Mouse (Mus musculus): ENCODE results near the gene Ehbp1l1. TPM values are rescaled to one million over a fixed set of nuclear protein-coding genes. Genes with fewer than 3 reads are reported as not detected.

The Ehbp1l1 gene
- polyA plus RNA-seq, 1 experiment: 105 TPM

DNA sequence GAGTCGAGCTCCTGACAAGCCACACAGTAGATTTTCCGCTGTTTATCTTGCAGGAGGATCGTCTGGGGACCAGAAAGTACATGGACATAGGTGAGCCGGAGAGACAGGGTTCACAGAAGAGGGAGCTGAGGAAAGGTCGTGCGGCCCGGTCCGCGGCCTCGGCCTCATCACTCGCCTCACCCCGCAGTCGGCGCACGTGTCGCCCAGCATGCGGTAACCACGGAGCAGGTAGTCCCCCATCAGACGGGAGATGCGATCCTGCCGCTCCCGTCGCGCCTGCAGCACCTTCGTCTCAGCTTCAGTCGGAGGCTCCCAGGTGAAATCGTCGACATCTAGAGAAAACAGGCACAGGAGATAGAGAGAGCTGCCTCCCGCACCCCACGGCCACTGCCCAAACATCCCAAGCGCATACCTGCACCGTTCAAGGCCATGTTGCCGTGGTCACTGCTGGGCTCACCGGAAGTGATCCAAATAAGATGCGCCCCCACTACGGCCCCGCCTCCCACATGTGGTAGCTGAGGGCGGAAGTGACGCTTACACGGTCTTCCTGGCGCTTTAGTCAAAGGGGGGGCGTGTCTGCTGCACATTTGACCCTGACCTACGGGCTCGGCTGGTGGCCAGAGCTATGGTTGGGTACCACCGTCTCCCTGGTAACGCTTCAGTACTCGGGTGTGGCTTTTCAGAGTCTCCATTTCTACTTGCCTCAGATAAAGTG is 5.3 kb upstream of the Ehbp1l1 start:
- H3K27ac ChIP-seq (ENCODE audit: control insufficient read depth, insufficient read depth, low read depth, low read length): peak overlapping the region; percentile 45
- H3K4me1 ChIP-seq (ENCODE audit: control insufficient read depth, insufficient read depth, low read length): peaks cover 37% of the 10 kb centered on the region
- H3K4me3 ChIP-seq (ENCODE audit: control insufficient read depth, low read depth, low read length): peak overlapping the region; percentile 91
- no peaks in the 10 kb centered on the region for H3K36me3 ChIP-seq (ENCODE audit: control insufficient read depth, insufficient read depth, low read length)
- TF ChIP-seq CTCF (IDR thresholded peaks at IDR 0.05; ENCODE audit: control insufficient read depth, insufficient read depth, insufficient replicate concordance, low read depth, low read length): no peak
- peak; percentile 87 for TF ChIP-seq POLR2A (IDR thresholded peaks at IDR 0.05; ENCODE audit: control insufficient read depth, low read depth, low read length)
- H3K27me3 ChIP-seq (ENCODE audit: control insufficient read depth, insufficient read depth, low read length): no peaks in the 10 kb centered on the region

DNA sequence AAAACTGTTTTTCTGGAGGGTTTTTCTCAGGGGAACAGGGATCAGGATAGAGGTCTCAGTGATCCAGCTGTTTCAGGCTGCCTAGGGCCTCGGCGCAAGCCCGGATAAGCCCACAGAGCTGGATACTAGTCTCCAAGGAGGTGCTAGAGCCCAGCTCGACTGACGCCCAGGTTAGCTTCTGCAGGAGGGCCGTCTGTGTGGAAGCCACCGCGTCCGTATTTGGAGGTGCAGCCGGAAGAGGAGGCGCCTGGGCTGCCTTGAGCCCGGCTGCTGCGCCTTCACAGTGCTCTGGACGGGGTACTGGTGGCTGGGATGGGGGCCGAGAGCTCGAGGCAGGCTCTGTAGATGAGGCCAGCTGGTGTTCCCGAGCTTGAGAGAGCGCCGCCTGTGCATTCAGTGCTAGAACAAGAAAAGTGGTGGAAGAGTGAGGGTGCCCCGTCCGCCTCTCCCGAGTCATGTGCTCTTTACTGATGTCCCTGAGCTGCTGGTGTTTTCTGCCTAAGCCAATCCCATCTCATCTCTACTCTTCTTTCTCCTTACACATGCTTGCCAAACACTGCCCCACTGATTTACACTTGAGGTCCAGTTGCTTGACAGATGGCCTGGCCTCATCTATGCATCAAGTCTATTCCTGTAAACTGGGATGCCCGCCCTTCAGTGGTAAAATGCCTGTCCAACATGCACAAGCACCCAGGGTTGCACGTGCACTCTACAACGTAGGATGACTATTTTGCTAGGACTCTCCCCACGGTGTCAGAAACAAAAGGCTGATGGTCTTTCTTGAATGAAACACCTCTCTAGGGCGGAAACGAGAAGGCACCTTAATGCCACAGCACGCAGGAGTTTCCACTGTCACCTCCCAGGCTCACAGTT is 4.4 kb upstream of the Ehbp1l1 start:
- H3K36me3 ChIP-seq (ENCODE audit: control insufficient read depth, insufficient read depth, low read length): no peaks in the 10 kb centered on the region
- peak overlapping the region; percentile 91 for H3K4me3 ChIP-seq (ENCODE audit: control insufficient read depth, low read depth, low read length)
- TF ChIP-seq POLR2A (IDR thresholded peaks at IDR 0.05; ENCODE audit: control insufficient read depth, low read depth, low read length): no peak
- TF ChIP-seq CTCF (IDR thresholded peaks at IDR 0.05; ENCODE audit: control insufficient read depth, insufficient read depth, insufficient replicate concordance, low read depth, low read length): no peak
- H3K4me1 ChIP-seq (ENCODE audit: control insufficient read depth, insufficient read depth, low read length): peaks cover 40% of the 10 kb centered on the region
- H3K27ac ChIP-seq (ENCODE audit: control insufficient read depth, insufficient read depth, low read depth, low read length): no peak overlapping the region
- no peaks in the 10 kb centered on the region for H3K27me3 ChIP-seq (ENCODE audit: control insufficient read depth, insufficient read depth, low read length)

DNA sequence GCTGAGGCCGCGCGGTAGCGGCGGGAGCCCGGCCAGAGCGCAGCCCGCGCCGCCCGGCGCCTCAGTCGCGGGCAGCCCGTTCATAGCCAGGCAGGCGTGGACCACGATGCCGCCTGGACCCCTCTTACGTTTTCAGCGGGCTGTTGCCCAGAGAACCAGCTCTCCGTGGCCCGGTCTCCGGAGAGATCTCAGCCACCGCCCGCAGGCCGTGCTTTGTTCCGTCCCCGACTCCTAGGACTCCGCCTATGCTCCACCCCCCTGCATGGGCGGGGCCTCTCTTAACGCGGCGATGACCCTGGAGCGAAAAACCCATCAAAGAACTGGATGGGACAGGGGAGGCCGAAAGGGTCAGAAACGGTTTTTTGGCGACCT is 3.3 kb upstream of the Ehbp1l1 start, which contains the start of gene Fam89b:
TSS of gene Fam89b (minus strand) at position 210 of the 372 bp plus-strand sequence.
- Histone ChIP-seq H3K4me1 (ENCODE audit: control insufficient read depth, insufficient read depth, low read length) (peaks cover 48% of the 10 kb centered on the region), H3K36me3 (ENCODE audit: control insufficient read depth, insufficient read depth, low read length) (no peaks in the 10 kb centered on the region), H3K27me3 (ENCODE audit: control insufficient read depth, insufficient read depth, low read length) (no peaks in the 10 kb centered on the region), H3K4me3 (ENCODE audit: control insufficient read depth, low read depth, low read length) (peak within 1 kb of the TSS; percentile 91), H3K27ac (ENCODE audit: control insufficient read depth, insufficient read depth, low read depth, low read length) (peak within 1 kb of the TSS; percentile 61)
- TF ChIP-seq POLR2A (IDR thresholded peaks at IDR 0.05; ENCODE audit: control insufficient read depth, low read depth, low read length) (peak; percentile 72), CTCF (IDR thresholded peaks at IDR 0.05; ENCODE audit: control insufficient read depth, insufficient read depth, insufficient replicate concordance, low read depth, low read length) (no peak)

DNA sequence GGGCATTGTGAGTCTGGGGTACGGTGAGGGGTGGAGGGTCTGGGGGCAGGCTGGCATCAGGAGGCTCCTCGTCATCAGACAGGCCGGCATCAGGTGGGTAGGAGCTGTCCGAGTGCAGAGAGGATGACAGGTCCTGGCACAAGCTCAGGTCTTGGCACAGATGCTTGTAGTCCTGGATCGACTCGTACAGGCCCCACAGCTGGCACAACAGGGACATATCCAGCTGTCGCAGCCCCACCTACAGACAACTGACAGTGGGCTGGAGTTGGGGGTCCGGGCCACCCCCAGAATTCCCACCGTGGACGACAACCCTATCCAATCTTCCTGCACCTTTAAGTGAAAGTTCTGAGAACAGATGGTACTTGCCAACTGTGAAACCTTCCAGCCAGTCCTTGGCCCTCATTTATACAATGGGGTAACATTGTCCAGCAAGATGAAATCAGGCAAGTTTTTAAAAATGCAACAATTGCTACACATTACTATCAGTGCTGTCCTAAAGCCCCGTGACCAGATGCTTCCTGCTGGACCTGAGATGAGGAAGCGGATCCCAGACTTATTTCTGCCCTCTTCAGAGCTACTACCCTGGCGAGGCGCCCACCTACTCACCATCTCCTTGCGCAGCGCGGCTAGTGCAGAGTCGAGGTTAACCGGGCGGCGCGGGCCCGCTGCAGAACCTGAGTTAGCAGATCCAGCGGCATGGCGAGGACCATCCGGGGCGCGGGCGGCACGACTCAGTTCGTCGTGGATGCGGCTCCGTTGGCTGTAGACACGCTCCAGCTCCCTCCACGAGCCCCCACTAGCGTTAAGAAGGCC is 2.7 kb upstream of the Ehbp1l1 start:
- peak overlapping the region; percentile 61 for H3K27ac ChIP-seq (ENCODE audit: control insufficient read depth, insufficient read depth, low read depth, low read length)
- peaks cover 48% of the 10 kb centered on the region for H3K4me1 ChIP-seq (ENCODE audit: control insufficient read depth, insufficient read depth, low read length)
- no peak for TF ChIP-seq CTCF (IDR thresholded peaks at IDR 0.05; ENCODE audit: control insufficient read depth, insufficient read depth, insufficient replicate concordance, low read depth, low read length)
- TF ChIP-seq POLR2A (IDR thresholded peaks at IDR 0.05; ENCODE audit: control insufficient read depth, low read depth, low read length): no peak
- peak overlapping the region; percentile 91 for H3K4me3 ChIP-seq (ENCODE audit: control insufficient read depth, low read depth, low read length)
- no peaks in the 10 kb centered on the region for H3K27me3 ChIP-seq (ENCODE audit: control insufficient read depth, insufficient read depth, low read length)
- no peaks in the 10 kb centered on the region for H3K36me3 ChIP-seq (ENCODE audit: control insufficient read depth, insufficient read depth, low read length)

DNA sequence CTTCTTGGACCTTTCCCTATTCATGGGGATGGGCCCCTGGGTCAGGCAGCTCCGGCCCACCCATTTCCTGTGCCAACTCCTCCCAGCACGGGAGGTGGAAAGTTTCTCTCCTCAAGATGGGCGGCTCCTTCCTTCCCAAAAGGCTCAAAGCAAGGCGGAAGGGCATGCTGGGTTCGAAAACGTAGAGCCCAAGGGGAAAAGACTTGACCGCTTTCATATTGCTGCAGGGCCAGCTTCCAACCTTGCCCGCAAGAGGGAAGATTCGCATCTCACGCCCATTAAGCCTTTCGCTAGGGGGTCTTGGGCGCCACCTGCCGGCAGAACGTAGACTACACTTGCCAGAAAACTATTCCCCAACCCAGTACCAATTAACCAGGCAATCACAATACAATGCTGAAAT is 1.6 kb upstream of the Ehbp1l1 start:
- peaks cover 48% of the 10 kb centered on the region for H3K4me1 ChIP-seq (ENCODE audit: control insufficient read depth, insufficient read depth, low read length)

DNA sequence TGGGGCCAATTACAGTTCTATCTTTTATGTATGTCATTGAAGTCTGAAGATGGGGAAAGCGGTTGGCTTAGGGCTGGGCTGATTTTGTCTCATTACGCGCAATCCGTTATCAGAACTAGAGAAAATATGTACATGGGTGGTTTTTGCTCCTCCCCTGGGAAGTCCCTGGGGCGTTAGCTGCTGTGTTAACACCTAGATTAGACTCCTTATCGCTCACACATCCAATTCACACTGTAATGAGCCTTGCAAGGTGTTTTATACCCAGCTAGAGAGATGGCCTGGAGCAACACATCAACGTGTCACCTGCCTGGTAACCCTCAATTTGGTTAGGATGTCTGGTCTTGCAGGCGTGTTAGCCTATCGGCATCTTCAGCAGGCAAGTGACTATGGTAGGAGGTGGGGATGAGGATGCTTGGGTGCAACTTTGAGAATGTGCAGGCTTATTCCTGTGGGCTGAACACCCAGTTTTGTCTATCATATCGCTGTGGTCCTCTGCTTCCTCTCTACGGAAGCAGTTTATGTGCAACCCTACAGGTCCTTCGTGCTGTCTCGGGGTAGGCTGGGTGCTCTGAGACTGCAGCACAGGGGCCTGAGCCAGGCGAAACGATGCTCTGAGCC is 953 bp upstream of the Ehbp1l1 start:
- H3K4me3 ChIP-seq (ENCODE audit: control insufficient read depth, low read depth, low read length): peak overlapping the region; percentile 91
- no peaks in the 10 kb centered on the region for H3K27me3 ChIP-seq (ENCODE audit: control insufficient read depth, insufficient read depth, low read length)
- H3K27ac ChIP-seq (ENCODE audit: control insufficient read depth, insufficient read depth, low read depth, low read length): peak overlapping the region; percentile 2; the same call in 1 of the 2 replicates
- no peak for TF ChIP-seq POLR2A (IDR thresholded peaks at IDR 0.05; ENCODE audit: control insufficient read depth, low read depth, low read length)
- no peak for TF ChIP-seq CTCF (IDR thresholded peaks at IDR 0.05; ENCODE audit: control insufficient read depth, insufficient read depth, insufficient replicate concordance, low read depth, low read length)
- peaks cover 48% of the 10 kb centered on the region for H3K4me1 ChIP-seq (ENCODE audit: control insufficient read depth, insufficient read depth, low read length)
- H3K36me3 ChIP-seq (ENCODE audit: control insufficient read depth, insufficient read depth, low read length): no peaks in the 10 kb centered on the region

More for the DNA sequence above, 1.6 kb upstream of the Ehbp1l1 start:
- Histone ChIP-seq H3K4me3 (ENCODE audit: control insufficient read depth, low read depth, low read length) (peak overlapping the region; percentile 91), H3K27ac (ENCODE audit: control insufficient read depth, insufficient read depth, low read depth, low read length) (peak overlapping the region; percentile 51; the same call in 1 of the 2 replicates), H3K27me3 (ENCODE audit: control insufficient read depth, insufficient read depth, low read length) (no peaks in the 10 kb centered on the region), H3K36me3 (ENCODE audit: control insufficient read depth, insufficient read depth, low read length) (no peaks in the 10 kb centered on the region)
- TF ChIP-seq POLR2A (IDR thresholded peaks at IDR 0.05; ENCODE audit: control insufficient read depth, low read depth, low read length) (no peak), CTCF (IDR thresholded peaks at IDR 0.05; ENCODE audit: control insufficient read depth, insufficient read depth, insufficient replicate concordance, low read depth, low read length) (peak; percentile 93)
